Mouse (Mus musculus) MEL (cell line): ENCODE data around the gene Cacna1b.

ENCODE experiments used
- CTCF ChIP-seq, 3 experiments: IDR thresholded peaks in 2 of 3; conservative IDR thresholded peaks in 1 of 3; 2 replicates each; pipeline ENCODE4 v1.5.1; 2011 to 2012; ENCODE audit warnings: low read length in 3 of 3, low read depth in 2 of 3, mild to moderate bottlenecking in 2 of 3, improper control_type of control experiment in 1 of 3, inconsistent platforms in 1 of 3, mixed read lengths in 1 of 3, moderate library complexity in 1 of 3; ENCODE audit not compliant: control insufficient read depth in 1 of 3, insufficient read depth in 1 of 3, poor library complexity in 1 of 3, severe bottlenecking in 1 of 3
- EP300 ChIP-seq, 2 experiments: IDR thresholded peaks; 2 replicates each; pipeline ENCODE4 v1.6.1; 2011; ENCODE audit warnings: improper control_type of control experiment in 2 of 2, low read length in 2 of 2, low read depth in 1 of 2, mild to moderate bottlenecking in 1 of 2
- KAT2A ChIP-seq: conservative IDR thresholded peaks from 2 replicates; pipeline ENCODE4 v1.6.1; 2012; ENCODE audit warnings: low read depth, low read length, improper control_type of control experiment, inconsistent platforms
- MEF2A ChIP-seq: IDR thresholded peaks from 2 replicates; pipeline ENCODE4 v1.6.1; 2014; ENCODE audit warnings: low read depth, mild to moderate bottlenecking, inconsistent platforms, low read length, improper control_type of control experiment; ENCODE audit not compliant: poor library complexity, insufficient replicate concordance, severe bottlenecking; ENCODE audit errors: extremely low read depth
- POLR2AphosphoS2 ChIP-seq: IDR thresholded peaks from 2 replicates; pipeline ENCODE4 v1.6.1; 2011; ENCODE audit warnings: low read length, improper control_type of control experiment
- UBTF ChIP-seq: IDR thresholded peaks from 2 replicates; pipeline ENCODE4 v1.6.1; 2012; ENCODE audit warnings: low read depth, mild to moderate bottlenecking, inconsistent platforms, low read length, improper control_type of control experiment, moderate library complexity, borderline replicate concordance; ENCODE audit not compliant: insufficient read depth
- ZKSCAN1 ChIP-seq: IDR thresholded peaks from 2 replicates; pipeline ENCODE4 v1.6.1; 2012; ENCODE audit warnings: low read depth, mild to moderate bottlenecking, inconsistent platforms, low read length, improper control_type of control experiment, moderate library complexity

DNA sequence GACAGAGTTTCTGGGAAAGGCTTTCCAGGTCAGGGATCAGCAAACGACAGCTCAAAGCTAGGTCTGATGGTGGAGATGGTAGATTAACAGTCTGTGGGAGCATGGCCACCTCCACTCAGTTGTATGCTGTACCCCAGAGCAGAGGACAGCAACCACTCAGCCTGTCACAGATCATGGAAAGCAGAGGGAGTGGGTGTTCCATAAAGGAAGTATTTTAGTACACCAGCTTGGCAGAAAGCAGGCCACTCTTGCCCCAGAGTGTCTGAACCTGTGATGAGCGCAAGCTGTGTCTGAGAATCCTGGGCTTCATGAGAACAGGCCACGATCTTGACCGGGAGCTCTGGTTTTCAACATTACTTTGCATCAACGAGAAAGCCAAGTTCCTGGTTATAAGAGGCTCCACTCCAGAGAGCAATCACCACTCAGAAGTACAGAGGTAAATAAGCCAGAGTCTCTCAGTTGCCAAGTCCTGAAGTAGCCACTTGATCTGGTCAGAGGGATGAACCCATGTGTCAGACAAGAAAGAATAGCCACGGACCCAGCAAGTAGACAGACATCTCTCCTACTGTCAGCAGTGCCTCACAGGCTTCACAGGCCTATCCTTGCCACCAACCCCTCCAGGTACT is 103.7 kb downstream of the Cacna1b start:
- no peak for TF ChIP-seq EP300 (IDR thresholded peaks at IDR 0.05; ENCODE audit: low read depth in 1 of 2, low read length in 2 of 2)
- no peak for TF ChIP-seq KAT2A
- TF ChIP-seq CTCF (IDR thresholded peaks at IDR 0.05 in 2 of 3, conservative IDR thresholded peaks at IDR 0.05 in 1 of 3; ENCODE audit: control insufficient read depth in 1 of 3, insufficient read depth in 1 of 3, low read depth in 2 of 3, low read length in 3 of 3, poor library complexity in 1 of 3, severe bottlenecking in 1 of 3), result no peak
- TF ChIP-seq POLR2AphosphoS2, result no peak
- no peak for TF ChIP-seq MEF2A
- TF ChIP-seq ZKSCAN1, result no peak
- no peak for TF ChIP-seq UBTF
